Mouse (Mus musculus) cortical plate, adult 2 months (tissue): Measurements from ENCODE around the gene Hoxa10.

Source experiments
- CTCF ChIP-seq: fragments of 200-500 bp; IDR thresholded peaks from 2 replicates; pipeline ENCODE4 v1.5.1; 2011; ENCODE audit warnings: mild to moderate bottlenecking, control low read depth, low read length; ENCODE audit not compliant: insufficient read depth; ENCODE audit errors: extremely low read depth
- POLR2A ChIP-seq: fragments of 200-500 bp; IDR thresholded peaks from 2 replicates; pipeline ENCODE4 v1.6.1; 2011; ENCODE audit warnings: mild to moderate bottlenecking, low read length, control low read depth; ENCODE audit not compliant: insufficient read depth; ENCODE audit errors: extremely low read depth

GRCm38 (mm10) chr6:52202362-52203120 is 38.1 kb downstream of the Hoxa10 start:
- no peak for TF ChIP-seq POLR2A
- no peak for TF ChIP-seq CTCF
